Mouse (Mus musculus) lung, embryonic 14.5 days (tissue): ENCODE data around the gene Traf5. TPM values are rescaled to one million over a fixed set of nuclear protein-coding genes. Genes with fewer than 3 reads are reported as not detected.

Source experiments
- ATAC-seq: fragments of 200-750 bp; cut with Nextera tagmentation; 2 replicates; pipeline ENCODE4 v1.8.0; 2017; ENCODE audit warnings: mild to moderate bottlenecking, moderate TSS enrichment, moderate library complexity; ENCODE audit not compliant: insufficient read depth
- DNase-seq: peaks from one replicate; pipeline ENCODE4 v3.0.0-alpha.2; 2015
- H3K27ac ChIP-seq: fragments of 300-500 bp; sonication (generic); 2 replicates; pipeline ENCODE4 v1.5.1; 2014; ENCODE audit warnings: low read depth, mild to moderate bottlenecking, moderate library complexity
- H3K27me3 ChIP-seq: fragments of 300-500 bp; sonication (generic); 2 replicates; pipeline ENCODE4 v1.6.1; 2014; ENCODE audit warnings: low read length, control low read depth; ENCODE audit not compliant: insufficient read depth
- H3K36me3 ChIP-seq: fragments of 300-500 bp; sonication (generic); 2 replicates; pipeline ENCODE4 v1.6.1; 2014; ENCODE audit warnings: control low read depth; ENCODE audit not compliant: insufficient read depth
- H3K4me1 ChIP-seq: fragments of 300-500 bp; sonication (generic); 2 replicates; pipeline ENCODE4 v1.6.1; 2014; ENCODE audit warnings: antibody characterized with exemption, control low read depth; ENCODE audit not compliant: insufficient read depth
- H3K4me2 ChIP-seq: fragments of 300-500 bp; sonication (generic); 2 replicates; pipeline ENCODE4 v1.6.1; 2014; ENCODE audit warnings: mild to moderate bottlenecking
- H3K4me3 ChIP-seq: fragments of 300-500 bp; sonication (generic); 2 replicates; pipeline ENCODE4 v1.5.1; 2014; ENCODE audit warnings: low read depth, low read length
- H3K9ac ChIP-seq: fragments of 300-500 bp; sonication (generic); 2 replicates; pipeline ENCODE4 v1.6.1; 2014
- H3K9me3 ChIP-seq: fragments of 300-500 bp; sonication (generic); 2 replicates; pipeline ENCODE4 v1.6.1; 2016; ENCODE audit warnings: low read depth, low read length, control low read depth
- CTCF ChIP-seq: IDR thresholded peaks from 2 replicates; pipeline ENCODE4 v1.5.1; 2016; ENCODE audit warnings: antibody characterized with exemption, low read depth
- WGBS: fragments of 180-500 bp; shearing (Covaris S2); extraction: QIAGEN DNeasy Blood & Tissue Kit; methylation state at CpG from one replicate; pipeline ENCODE4 v1.1.7; 2014; 5-methylcytosine and 5-hydroxymethylcytosine counted together
- polyA plus RNA-seq: library from polyadenylated mRNA; unstranded; fragments of >200 nt; fragmentation: Nextera tagmentation; extraction: Ambion mirVana; gene quantifications from 2 replicates; pipeline ENCODE4 v1.2.1, GENCODE M21; 2014

Traf5 gene
- polyA plus RNA-seq, 1 experiment from 2014 or later: 20.1 TPM

GRCm38 (mm10) chr1:192130202-192130601 lies 37.8 kb upstream of the Traf5 start:
- Histone ChIP-seq H3K9ac (no peak overlapping the region), H3K9me3 (no peaks in the 10 kb centered on the region), H3K27ac (no peak overlapping the region), H3K4me2 (no peak overlapping the region), H3K4me3 (no peak overlapping the region), H3K4me1 (no peaks in the 10 kb centered on the region), H3K27me3 (no peaks in the 10 kb centered on the region), H3K36me3 (peaks cover 34% of the 10 kb centered on the region)
- ATAC-seq: no peak
- DNase-seq: no peak
- TF ChIP-seq CTCF: no peak
- 84% methylated on average over 1 of the region's 1 CpGs for WGBS

- H3K4me3 ChIP-seq: no peak overlapping the region
- TF ChIP-seq CTCF: no peak
- WGBS: 83% methylated on average over 8 of the region's 8 CpGs
- H3K36me3 ChIP-seq: peaks cover 47% of the 10 kb centered on the region
- ATAC-seq (no peak), DNase-seq (no peak)
- H3K27me3 ChIP-seq: no peaks in the 10 kb centered on the region
- H3K27ac ChIP-seq: no peak overlapping the region
- H3K4me2 ChIP-seq: no peak overlapping the region
- H3K4me1 ChIP-seq: no peaks in the 10 kb centered on the region
- H3K9me3 ChIP-seq: no peaks in the 10 kb centered on the region
- no peak overlapping the region for H3K9ac ChIP-seq
These were observed 36.0 kb upstream of the Traf5 start for GRCm38 (mm10) chr1:192128343-192128742.

GRCm38 (mm10) chr1:192125761-192126160 lies 33.4 kb upstream of the Traf5 start:
- H3K36me3 ChIP-seq: peaks cover 69% of the 10 kb centered on the region
- no peaks in the 10 kb centered on the region for H3K9me3 ChIP-seq
- no peak overlapping the region for H3K9ac ChIP-seq
- no peak overlapping the region for H3K4me3 ChIP-seq
- no peak overlapping the region for H3K27ac ChIP-seq
- no peak for TF ChIP-seq CTCF
- ATAC-seq (no peak), DNase-seq (no peak)
- no peaks in the 10 kb centered on the region for H3K27me3 ChIP-seq
- H3K4me1 ChIP-seq: no peaks in the 10 kb centered on the region
- no peak overlapping the region for H3K4me2 ChIP-seq
- WGBS: 90% methylated on average over 6 of the region's 6 CpGs

GRCm38 (mm10) chr1:192116262-192116661 lies 23.9 kb upstream of the Traf5 start:
- no peaks in the 10 kb centered on the region for H3K27me3 ChIP-seq
- no peak overlapping the region for H3K4me2 ChIP-seq
- H3K9me3 ChIP-seq: no peaks in the 10 kb centered on the region
- H3K9ac ChIP-seq: no peak overlapping the region
- 88% methylated on average over 6 of the region's 6 CpGs for WGBS
- H3K36me3 ChIP-seq: peaks cover 75% of the 10 kb centered on the region
- DNase-seq (no peak), ATAC-seq (no peak)
- no peak overlapping the region for H3K27ac ChIP-seq
- H3K4me1 ChIP-seq: no peaks in the 10 kb centered on the region
- no peak overlapping the region for H3K4me3 ChIP-seq
- TF ChIP-seq CTCF: no peak

GRCm38 (mm10) chr1:192115378-192115777 lies 23.0 kb upstream of the Traf5 start:
- Histone ChIP-seq H3K27me3 (no peaks in the 10 kb centered on the region), H3K36me3 (peaks cover 73% of the 10 kb centered on the region), H3K4me3 (no peak overlapping the region), H3K4me1 (no peaks in the 10 kb centered on the region), H3K9me3 (no peaks in the 10 kb centered on the region), H3K9ac (no peak overlapping the region), H3K4me2 (no peak overlapping the region), H3K27ac (no peak overlapping the region)
- DNase-seq (no peak), ATAC-seq (no peak)
- WGBS: 76% methylated on average over 1 of the region's 1 CpGs
- no peak for TF ChIP-seq CTCF

- 53% methylated on average over 6 of the region's 6 CpGs for WGBS
- Histone ChIP-seq H3K4me1 (no peaks in the 10 kb centered on the region), H3K36me3 (peaks cover 66% of the 10 kb centered on the region), H3K27me3 (no peaks in the 10 kb centered on the region), H3K4me3 (no peak overlapping the region), H3K4me2 (no peak overlapping the region), H3K9me3 (no peaks in the 10 kb centered on the region), H3K9ac (no peak overlapping the region), H3K27ac (no peak overlapping the region)
- TF ChIP-seq CTCF: no peak
- ATAC-seq (no peak), DNase-seq (peak; percentile 24)
These were observed 16.8 kb upstream of the Traf5 start for GRCm38 (mm10) chr1:192109169-192109568.

- Histone ChIP-seq H3K4me2 (no peak overlapping the region), H3K36me3 (peaks cover 64% of the 10 kb centered on the region), H3K4me3 (no peak overlapping the region), H3K9me3 (no peaks in the 10 kb centered on the region), H3K27ac (no peak overlapping the region), H3K4me1 (no peaks in the 10 kb centered on the region), H3K9ac (no peak overlapping the region), H3K27me3 (no peaks in the 10 kb centered on the region)
- TF ChIP-seq CTCF: peak; percentile 62
- DNase-seq: peak; percentile 68
- peak; percentile 74; the same call in 1 of the 2 replicates for ATAC-seq
- WGBS: 11% methylated on average over 2 of the region's 2 CpGs
These were observed 15.0 kb upstream of the Traf5 start for GRCm38 (mm10) chr1:192107352-192107751.

- H3K4me3 ChIP-seq: no peak overlapping the region
- 85% methylated on average over 4 of the region's 4 CpGs for WGBS
- no peaks in the 10 kb centered on the region for H3K27me3 ChIP-seq
- TF ChIP-seq CTCF: no peak
- H3K4me1 ChIP-seq: no peaks in the 10 kb centered on the region
- DNase-seq (no peak), ATAC-seq (no peak)
- H3K36me3 ChIP-seq: peaks cover 68% of the 10 kb centered on the region
- no peak overlapping the region for H3K4me2 ChIP-seq
- no peak overlapping the region for H3K27ac ChIP-seq
- no peak overlapping the region for H3K9ac ChIP-seq
- H3K9me3 ChIP-seq: no peaks in the 10 kb centered on the region
These were observed 13.6 kb upstream of the Traf5 start for GRCm38 (mm10) chr1:192105902-192106389.
